Mouse (Mus musculus) hindbrain, embryonic 15.5 days (tissue): ENCODE measurements around the gene Smcp. TPM values are rescaled to one million over a fixed set of nuclear protein-coding genes. Genes with fewer than 3 reads are reported as not detected.

Experiments used
- ATAC-seq: fragments of 200-750 bp; cut with Nextera tagmentation; 2 replicates; pipeline ENCODE4 v1.8.0; 2017; ENCODE audit warnings: low read depth, moderate number of reproducible peaks, moderate TSS enrichment; ENCODE audit not compliant: low FRiP score
- H3K27ac ChIP-seq: fragments of 300-500 bp; sonication (generic); replicated peaks from 2 replicates; pipeline ENCODE4 v1.5.1; 2015; ENCODE audit warnings: mild to moderate bottlenecking, inconsistent platforms
- H3K27me3 ChIP-seq: fragments of 300-500 bp; sonication (generic); 2 replicates; pipeline ENCODE4 v1.6.1; 2015; ENCODE audit warnings: control low read depth, inconsistent platforms
- H3K36me3 ChIP-seq: fragments of 300-500 bp; sonication (generic); 2 replicates; pipeline ENCODE4 v1.6.1; 2015; ENCODE audit warnings: control low read depth, inconsistent platforms
- H3K4me1 ChIP-seq: fragments of 300-500 bp; sonication (generic); replicated peaks from 2 replicates; pipeline ENCODE4 v1.6.1; 2015; ENCODE audit warnings: control low read depth, inconsistent platforms
- H3K4me2 ChIP-seq: fragments of 300-500 bp; sonication (generic); 2 replicates; pipeline ENCODE4 v1.6.1; 2015; ENCODE audit warnings: moderate library complexity, mild to moderate bottlenecking, inconsistent platforms
- H3K4me3 ChIP-seq: fragments of 300-500 bp; sonication (generic); 2 replicates; pipeline ENCODE4 v1.5.1; 2015; ENCODE audit warnings: mild to moderate bottlenecking, inconsistent platforms
- H3K9ac ChIP-seq: fragments of 300-500 bp; sonication (generic); 2 replicates; pipeline ENCODE4 v1.6.1; 2015; ENCODE audit warnings: inconsistent platforms
- H3K9me3 ChIP-seq: fragments of 300-500 bp; sonication (generic); 2 replicates; pipeline ENCODE4 v1.6.1; 2016; ENCODE audit warnings: control low read depth, inconsistent platforms
- WGBS: fragments of 180-500 bp; shearing (Covaris S2); methylation state at CpG from one replicate; pipeline ENCODE4 v1.1.7; 2015; 5-methylcytosine and 5-hydroxymethylcytosine counted together
- polyA plus RNA-seq: library from polyadenylated mRNA; unstranded; fragments of >200 nt; fragmentation: Nextera tagmentation; extraction: Ambion mirVana; gene quantifications from 2 replicates; pipeline ENCODE4 v1.2.1, GENCODE M21; 2015

Smcp gene
- polyA plus RNA-seq, 1 experiment from 2014 or later: not detected

GRCm38 (mm10) chr3:92583164-92583826 lies 5.5 kb downstream of the Smcp start:
- ATAC-seq: no peak
- Histone ChIP-seq H3K4me1 (no peaks in the 10 kb centered on the region), H3K9me3 (no peaks in the 10 kb centered on the region), H3K27me3 (no peaks in the 10 kb centered on the region), H3K27ac (no peak overlapping the region), H3K4me2 (no peak overlapping the region), H3K9ac (no peak overlapping the region), H3K36me3 (no peaks in the 10 kb centered on the region), H3K4me3 (no peak overlapping the region)
- WGBS: 73% methylated on average over 3 of the region's 3 CpGs

- Histone ChIP-seq H3K4me2 (no peak overlapping the region), H3K9ac (no peak overlapping the region), H3K4me3 (no peak overlapping the region), H3K9me3 (no peaks in the 10 kb centered on the region), H3K4me1 (no peaks in the 10 kb centered on the region), H3K27ac (no peak overlapping the region), H3K27me3 (no peaks in the 10 kb centered on the region), H3K36me3 (no peaks in the 10 kb centered on the region)
- WGBS: 79% methylated on average over 1 of the region's 1 CpGs
- no peak for ATAC-seq
Measured at GRCm38 (mm10) chr3:92579508-92579907, 9.3 kb downstream of the Smcp start.

DNA sequence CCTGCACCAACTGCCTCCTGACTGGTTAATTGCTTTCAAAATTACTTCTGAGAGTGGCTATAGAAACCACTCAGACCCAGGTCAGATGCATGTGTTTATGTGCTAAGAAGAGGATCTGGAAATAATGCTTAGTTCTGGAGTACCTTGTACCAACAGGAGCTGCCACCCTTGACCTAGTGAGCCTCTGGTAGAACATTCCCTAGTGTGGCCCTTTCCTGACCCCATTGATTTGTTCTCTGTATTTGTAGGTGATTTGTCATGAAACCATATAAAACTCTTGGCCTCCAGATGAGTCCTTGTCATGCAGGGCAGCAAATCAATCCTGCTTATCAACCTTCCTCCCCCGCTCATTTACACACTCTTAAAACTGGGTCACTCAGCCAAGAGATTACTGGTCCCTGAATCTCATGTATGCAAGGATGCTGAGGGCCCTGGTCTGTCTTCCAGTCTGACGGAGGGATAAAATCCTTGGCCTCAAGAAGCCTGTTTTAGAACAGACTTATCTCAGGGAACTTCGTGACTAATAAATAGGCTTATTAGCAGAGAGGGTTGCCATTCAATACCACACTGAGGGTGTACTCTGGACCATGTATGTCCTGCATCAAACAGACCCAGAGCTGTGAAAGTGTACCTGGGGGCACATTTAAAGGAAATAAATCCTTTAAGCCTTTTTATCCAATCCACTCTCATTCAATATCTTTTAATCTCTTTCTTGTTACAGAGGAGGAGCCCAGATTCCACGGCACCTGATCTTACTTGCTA lies 10.0 kb downstream of the Smcp start:
- no peak overlapping the region for H3K9ac ChIP-seq
- no peaks in the 10 kb centered on the region for H3K27me3 ChIP-seq
- no peak overlapping the region for H3K4me2 ChIP-seq
- H3K4me1 ChIP-seq: no peaks in the 10 kb centered on the region
- no peaks in the 10 kb centered on the region for H3K36me3 ChIP-seq
- 77% methylated on average over 4 of the region's 4 CpGs for WGBS
- H3K4me3 ChIP-seq: no peak overlapping the region
- no peaks in the 10 kb centered on the region for H3K9me3 ChIP-seq
- H3K27ac ChIP-seq: no peak overlapping the region
- ATAC-seq: no peak

- Histone ChIP-seq H3K27me3 (no peaks in the 10 kb centered on the region), H3K4me1 (no peaks in the 10 kb centered on the region), H3K36me3 (no peaks in the 10 kb centered on the region), H3K4me2 (no peak within 1 kb of the TSS), H3K27ac (no peak within 1 kb of the TSS), H3K4me3 (no peak within 1 kb of the TSS), H3K9ac (no peak within 1 kb of the TSS), H3K9me3 (no peaks in the 10 kb centered on the region)
- 90% methylated on average over 1 of the region's 1 CpGs for WGBS
- no peak for ATAC-seq
Measured at GRCm38 (mm10) chr3:92573449-92574041, 15.3 kb downstream of the Smcp start, which contains the start of gene Ivl. Gene Ivl, minus strand, starts transcription at chr3:92573735.

DNA sequence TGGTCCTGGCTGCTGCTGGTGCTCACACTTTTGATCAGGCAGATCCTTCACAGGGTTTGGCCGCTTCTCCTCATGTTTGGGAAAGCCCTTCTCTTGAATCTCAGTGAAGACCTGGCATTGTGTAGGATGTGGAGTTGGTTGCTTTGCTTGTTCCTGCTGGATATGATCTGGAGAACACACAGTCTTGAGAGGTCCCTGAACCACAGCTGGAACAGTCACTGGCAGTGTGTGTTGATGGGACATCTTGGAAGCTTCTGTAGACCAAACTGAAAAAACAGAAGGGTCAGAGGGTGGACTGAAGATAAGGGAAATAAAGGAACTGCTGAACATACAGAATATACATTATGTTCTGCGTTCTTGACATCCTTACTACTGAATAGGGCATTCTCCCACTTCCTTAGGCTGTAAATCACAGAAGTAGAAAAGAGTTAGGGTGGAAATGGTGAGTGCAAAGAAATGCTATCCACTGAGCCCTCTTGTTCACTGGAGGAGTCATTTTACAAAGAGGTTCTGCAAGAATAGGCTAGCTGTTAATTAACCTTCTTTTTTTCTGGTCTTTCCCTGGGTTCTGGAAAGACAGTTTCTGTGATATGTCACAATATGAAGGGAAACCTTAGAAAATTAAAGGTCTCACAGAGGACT lies 16.2 kb downstream of the Smcp start:
- no peak overlapping the region for H3K4me2 ChIP-seq
- no peaks in the 10 kb centered on the region for H3K36me3 ChIP-seq
- H3K4me3 ChIP-seq: no peak overlapping the region
- no peak overlapping the region for H3K9ac ChIP-seq
- no peak for ATAC-seq
- no peaks in the 10 kb centered on the region for H3K4me1 ChIP-seq
- WGBS: 49% methylated on average over 2 of the region's 2 CpGs
- no peaks in the 10 kb centered on the region for H3K9me3 ChIP-seq
- H3K27ac ChIP-seq: no peak overlapping the region
- H3K27me3 ChIP-seq: no peaks in the 10 kb centered on the region

DNA sequence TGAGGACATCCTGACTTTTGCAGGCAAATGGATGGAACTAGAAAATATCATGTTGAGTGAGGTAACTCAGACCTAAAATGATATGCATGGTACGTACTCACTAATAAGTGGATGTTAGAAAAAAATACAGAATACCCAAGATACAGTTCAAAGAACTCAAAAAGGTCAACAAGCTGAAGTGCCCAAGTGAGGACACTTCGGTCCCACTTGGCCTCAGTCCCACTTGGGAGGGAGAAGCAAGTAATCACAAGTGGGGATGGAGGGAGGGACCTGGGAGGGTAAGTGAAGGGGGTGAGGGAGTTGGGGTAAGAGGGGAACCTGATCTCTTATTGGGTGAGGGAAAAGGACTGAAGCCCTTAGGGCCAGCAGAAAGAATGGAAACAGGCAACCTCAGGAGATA lies 20.0 kb downstream of the Smcp start:
- WGBS: 93% methylated on average over 2 of the region's 2 CpGs

GRCm38 (mm10) chr3:92565418-92565817 lies 23.4 kb downstream of the Smcp start:
- Histone ChIP-seq H3K4me3 (no peak overlapping the region), H3K4me2 (no peak overlapping the region), H3K27ac (no peak overlapping the region), H3K9me3 (no peaks in the 10 kb centered on the region), H3K4me1 (no peaks in the 10 kb centered on the region), H3K36me3 (no peaks in the 10 kb centered on the region), H3K27me3 (no peaks in the 10 kb centered on the region), H3K9ac (no peak overlapping the region)
- ATAC-seq: no peak

More for the DNA sequence above, 20.0 kb downstream of the Smcp start:
- Histone ChIP-seq H3K36me3 (no peaks in the 10 kb centered on the region), H3K9ac (no peak overlapping the region), H3K27me3 (no peaks in the 10 kb centered on the region), H3K27ac (no peak overlapping the region), H3K9me3 (no peaks in the 10 kb centered on the region), H3K4me1 (no peaks in the 10 kb centered on the region), H3K4me2 (no peak overlapping the region), H3K4me3 (no peak overlapping the region)
- ATAC-seq: no peak

GRCm38 (mm10) chr3:92534411-92534810 lies 54.4 kb downstream of the Smcp start, which contains the start of gene 2310046K23Rik:
Gene 2310046K23Rik, minus strand, starts transcription at chr3:92534511.
- WGBS: 89% methylated on average over 3 of the region's 3 CpGs
- no peaks in the 10 kb centered on the region for H3K27me3 ChIP-seq
- no peak within 1 kb of the TSS for H3K4me3 ChIP-seq
- no peaks in the 10 kb centered on the region for H3K9me3 ChIP-seq
- no peak within 1 kb of the TSS for H3K9ac ChIP-seq
- H3K36me3 ChIP-seq: no peaks in the 10 kb centered on the region
- ATAC-seq: no peak
- no peaks in the 10 kb centered on the region for H3K4me1 ChIP-seq
- H3K4me2 ChIP-seq: no peak within 1 kb of the TSS
- H3K27ac ChIP-seq: no peak within 1 kb of the TSS

Other genes with a start within 250 kb of the Smcp start
- not detected in 2 replicates for gene Sprr2d, start 249.9 kb downstream of the Smcp start, polyA plus RNA-seq
- gene Sprr2e, start 236.9 kb downstream of the Smcp start, polyA plus RNA-seq: not detected in 2 replicates
- gene Sprr2f, start 223.8 kb downstream of the Smcp start, polyA plus RNA-seq: not detected in 2 replicates
- not detected in 2 replicates for gene Sprr2h, start 203.3 kb downstream of the Smcp start, polyA plus RNA-seq
- not detected in 2 replicates for gene Sprr2i, start 181.0 kb downstream of the Smcp start, polyA plus RNA-seq
- gene Sprr2j-ps, start 170.9 kb downstream of the Smcp start, polyA plus RNA-seq: not detected in 2 replicates
- gene Gm9774, start 159.6 kb downstream of the Smcp start, polyA plus RNA-seq: 6.2 and 10.3 TPM in 2 replicates
- gene Sprr2k, start 156.4 kb downstream of the Smcp start, polyA plus RNA-seq: not detected in 2 replicates
- gene Sprr1b, start 150.2 kb downstream of the Smcp start, polyA plus RNA-seq: not detected in 2 replicates
- not detected in 2 replicates for gene Sprr3, start 130.3 kb downstream of the Smcp start, polyA plus RNA-seq
- not detected in 2 replicates for gene Sprr1a, start 103.1 kb downstream of the Smcp start, polyA plus RNA-seq
- not detected in 2 replicates for gene Sprr4, start 88.5 kb downstream of the Smcp start, polyA plus RNA-seq
- gene 2310046K23Rik, start 54.5 kb downstream of the Smcp start, polyA plus RNA-seq: not detected in 2 replicates
- not detected in 2 replicates for gene Ivl, start 15.3 kb downstream of the Smcp start, polyA plus RNA-seq
- not detected in 2 replicates for gene 2210017I01Rik, start 18.5 kb upstream of the Smcp start, polyA plus RNA-seq
- not detected in 2 replicates for gene Lce6a, start 32.7 kb upstream of the Smcp start, polyA plus RNA-seq
- gene Lce1a1, start 59.3 kb upstream of the Smcp start, polyA plus RNA-seq: not detected in 2 replicates
- gene Lce1b, start 67.9 kb upstream of the Smcp start, polyA plus RNA-seq: not detected in 2 replicates
- gene Lce1a2, start 81.3 kb upstream of the Smcp start, polyA plus RNA-seq: not detected in 2 replicates
- not detected in 2 replicates for gene Lce1c, start 90.2 kb upstream of the Smcp start, polyA plus RNA-seq
- not detected in 2 replicates for gene Lce1d, start 98.2 kb upstream of the Smcp start, polyA plus RNA-seq
- gene Lce1e, start 120.1 kb upstream of the Smcp start, polyA plus RNA-seq: not detected in 2 replicates
- gene Lce1f, start 131.4 kb upstream of the Smcp start, polyA plus RNA-seq: not detected in 2 replicates
- not detected in 2 replicates for gene Gm38119, start 150.1 kb upstream of the Smcp start, polyA plus RNA-seq
- not detected in 2 replicates for gene Lce1g, start 163.3 kb upstream of the Smcp start, polyA plus RNA-seq
- not detected in 2 replicates for gene Lce1h, start 176.1 kb upstream of the Smcp start, polyA plus RNA-seq
- not detected in 2 replicates for gene Lce1i, start 189.9 kb upstream of the Smcp start, polyA plus RNA-seq
- gene Lce1j, start 201.5 kb upstream of the Smcp start, polyA plus RNA-seq: not detected in 2 replicates
- gene Lce1k, start 218.9 kb upstream of the Smcp start, polyA plus RNA-seq: not detected in 2 replicates
- gene Kprp, start 238.2 kb upstream of the Smcp start, polyA plus RNA-seq: not detected in 2 replicates